Mouse (Mus musculus) gastrocnemius, adult 8-10 months (tissue): ENCODE measurements around the gene Car14. TPM values are rescaled to one million over a fixed set of nuclear protein-coding genes. Genes with fewer than 3 reads are reported as not detected.
"Not testable (repeated sequence)": the region's sequence is repeated elsewhere in the genome, so short reads cannot be mapped to it uniquely, and the experiment has no call there.

Experiments used
- DNase-seq, 2 experiments: peaks; one replicate each; pipeline ENCODE4 v3.0.0; 2022; ENCODE audit warnings: low spot score in 2 of 2
- total RNA-seq, 4 experiments: library from RNA; stranded (reverse); gene quantifications; 2 replicates each; pipeline ENCODE4 v1.2.4; 2022

Car14 gene
- 100 to 1,000 TPM in 1 of 4 experiments, 10 to 100 TPM in 3; 41.8 to 112 (median 61.1) TPM for total RNA-seq

- DNase-seq: peak; percentile 61 to 63
These were observed at the start of gene Car14 for GRCm38 (mm10) chr3:95904568-95904967. Gene Car14 (minus strand): TSS chr3:95904691.

GRCm38 (mm10) chr3:95953522-95953921, 49.0 kb upstream of the Car14 start:
- DNase-seq: no peak

- no peak for DNase-seq
These were observed 48.5 kb upstream of the Car14 start for GRCm38 (mm10) chr3:95953023-95953422.

- DNase-seq: not testable (repeated sequence)
These were observed 47.1 kb upstream of the Car14 start for GRCm38 (mm10) chr3:95951566-95951965.

GRCm38 (mm10) chr3:95950763-95951551, 46.5 kb upstream of the Car14 start:
- peak; percentile 84 to 85 for DNase-seq

GRCm38 (mm10) chr3:95948325-95948724, 43.8 kb upstream of the Car14 start:
- DNase-seq: no peak

GRCm38 (mm10) chr3:95945731-95946240, 41.3 kb upstream of the Car14 start:
- DNase-seq: peak; percentile 13 to 17

DNA sequence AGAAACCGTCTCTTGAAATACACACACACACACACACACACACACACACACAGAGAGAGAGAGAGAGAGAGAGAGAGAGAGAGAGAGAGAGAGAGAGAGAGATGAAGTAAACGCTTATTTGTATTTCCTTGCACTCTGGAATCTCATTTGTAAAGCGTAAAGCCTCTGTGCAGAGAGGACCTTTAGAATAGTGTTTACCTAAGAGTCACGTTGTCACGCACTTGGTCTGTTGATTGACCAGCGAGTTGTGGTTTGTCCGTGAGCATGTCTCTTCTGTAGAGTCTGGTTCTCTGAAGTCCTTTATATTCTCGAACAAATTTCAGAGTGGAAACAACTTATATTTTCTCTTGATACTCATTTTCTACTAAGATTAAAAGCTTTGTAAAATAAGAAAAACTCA, 40.3 kb upstream of the Car14 start:
- no peak for DNase-seq

DNA sequence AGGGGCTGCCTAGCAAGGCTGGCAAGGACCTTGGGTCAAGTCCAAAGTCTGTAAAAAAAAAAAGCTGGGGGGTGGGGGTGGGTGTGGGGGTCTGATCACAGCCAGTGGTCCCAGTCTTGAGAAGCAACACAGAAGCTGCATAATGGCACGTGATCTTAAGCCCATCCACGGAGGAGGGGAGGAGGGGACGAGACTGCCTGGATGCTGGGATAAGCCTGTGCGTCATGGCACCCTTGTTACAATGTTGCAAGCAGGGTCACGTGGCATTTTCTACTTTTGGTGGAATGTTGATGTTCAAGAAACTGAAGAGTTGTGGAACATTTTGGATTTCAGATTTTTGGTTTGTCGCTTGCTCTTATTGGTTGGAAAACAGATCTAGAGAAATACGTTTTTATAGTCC, 38.7 kb upstream of the Car14 start:
- DNase-seq: no peak

GRCm38 (mm10) chr3:95942749-95943148, 38.3 kb upstream of the Car14 start:
- no peak for DNase-seq

DNA sequence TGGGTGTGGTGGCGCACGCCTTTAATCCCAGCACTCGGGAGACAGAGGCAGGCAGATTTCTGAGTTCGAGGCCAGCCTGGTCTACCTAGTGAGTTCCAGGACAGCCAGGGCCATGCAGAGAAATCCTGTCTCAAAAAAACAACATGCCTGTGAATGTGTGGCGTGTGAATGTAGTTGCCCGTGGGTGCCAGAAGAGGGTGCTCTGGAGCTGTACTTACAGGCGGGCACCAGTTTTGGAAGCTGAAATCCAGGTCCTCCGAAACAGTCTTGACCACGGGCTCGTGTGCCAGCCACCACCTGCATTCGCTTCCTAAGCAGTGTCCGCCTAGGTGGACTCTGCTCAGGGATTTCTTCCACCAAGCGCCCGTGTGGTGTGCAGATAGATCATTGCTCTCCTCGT, 34.3 kb upstream of the Car14 start:
- DNase-seq: no peak

DNA sequence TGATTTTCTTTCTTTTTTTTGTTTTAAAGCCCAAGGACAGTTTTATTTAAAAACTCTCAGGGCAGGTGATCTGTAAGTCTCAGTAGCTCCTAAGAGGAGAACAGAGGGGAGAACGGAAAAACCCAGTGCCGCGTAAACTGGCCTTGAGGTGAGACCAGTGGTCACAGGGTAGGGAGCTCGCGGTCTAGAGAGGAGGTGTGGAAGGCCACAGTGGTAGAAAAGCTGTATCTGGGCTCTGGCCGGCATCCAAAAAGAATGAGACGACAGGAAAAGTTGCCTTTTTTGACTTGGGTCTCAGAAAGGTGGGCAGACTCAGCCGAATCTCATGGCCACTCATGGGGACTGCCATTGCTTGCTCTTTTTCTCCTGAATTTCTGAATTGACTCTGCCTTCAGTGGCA, 33.7 kb upstream of the Car14 start:
- no peak for DNase-seq

GRCm38 (mm10) chr3:95934448-95934847, 30.0 kb upstream of the Car14 start:
- no peak for DNase-seq

GRCm38 (mm10) chr3:95933111-95933750, 28.7 kb upstream of the Car14 start:
- DNase-seq: no peak

DNA sequence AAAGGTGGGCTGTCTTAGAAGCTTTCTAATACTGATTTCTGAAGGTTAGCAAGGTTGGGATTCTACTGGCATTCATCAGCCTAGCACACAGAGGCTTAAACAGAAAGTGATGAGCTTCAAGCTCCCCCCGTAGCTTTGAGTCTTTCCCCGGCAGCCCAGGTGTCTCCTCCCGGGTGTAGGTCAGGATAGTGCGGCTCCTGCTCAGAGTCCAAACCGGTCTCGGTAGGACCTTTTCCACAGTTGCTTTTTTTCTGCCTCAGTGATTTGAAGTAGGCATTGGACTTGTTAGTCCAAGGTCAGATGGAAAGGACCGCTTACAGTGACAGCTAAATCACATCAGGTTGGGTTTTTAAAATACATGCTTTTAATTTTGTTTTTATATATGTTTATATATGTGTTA, 28.1 kb upstream of the Car14 start:
- DNase-seq: no peak

GRCm38 (mm10) chr3:95932157-95932556, 27.7 kb upstream of the Car14 start:
- DNase-seq: no peak

DNA sequence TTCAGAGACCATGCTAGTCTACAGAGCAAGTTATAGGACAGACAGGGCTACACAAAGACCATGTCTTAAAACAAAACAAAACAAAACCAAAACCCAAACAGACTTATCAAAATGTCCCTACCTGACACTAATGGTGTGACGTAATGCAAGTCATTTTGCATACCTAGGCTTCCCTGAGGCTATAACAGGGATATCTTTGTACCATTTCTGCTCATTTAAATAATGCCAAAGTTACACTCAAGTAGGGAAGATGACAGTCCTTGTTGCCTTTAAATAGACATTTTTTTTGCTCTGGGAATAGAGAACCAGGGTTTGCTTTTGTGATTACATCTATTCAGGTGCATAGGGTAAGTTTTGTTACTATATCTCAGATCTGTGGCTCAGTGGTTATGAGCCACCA, 27.0 kb upstream of the Car14 start:
- DNase-seq: no peak

GRCm38 (mm10) chr3:95930471-95930789, 25.9 kb upstream of the Car14 start:
- no peak for DNase-seq

GRCm38 (mm10) chr3:95929581-95930470, 25.3 kb upstream of the Car14 start:
- DNase-seq: peak; percentile 11 to 22

DNA sequence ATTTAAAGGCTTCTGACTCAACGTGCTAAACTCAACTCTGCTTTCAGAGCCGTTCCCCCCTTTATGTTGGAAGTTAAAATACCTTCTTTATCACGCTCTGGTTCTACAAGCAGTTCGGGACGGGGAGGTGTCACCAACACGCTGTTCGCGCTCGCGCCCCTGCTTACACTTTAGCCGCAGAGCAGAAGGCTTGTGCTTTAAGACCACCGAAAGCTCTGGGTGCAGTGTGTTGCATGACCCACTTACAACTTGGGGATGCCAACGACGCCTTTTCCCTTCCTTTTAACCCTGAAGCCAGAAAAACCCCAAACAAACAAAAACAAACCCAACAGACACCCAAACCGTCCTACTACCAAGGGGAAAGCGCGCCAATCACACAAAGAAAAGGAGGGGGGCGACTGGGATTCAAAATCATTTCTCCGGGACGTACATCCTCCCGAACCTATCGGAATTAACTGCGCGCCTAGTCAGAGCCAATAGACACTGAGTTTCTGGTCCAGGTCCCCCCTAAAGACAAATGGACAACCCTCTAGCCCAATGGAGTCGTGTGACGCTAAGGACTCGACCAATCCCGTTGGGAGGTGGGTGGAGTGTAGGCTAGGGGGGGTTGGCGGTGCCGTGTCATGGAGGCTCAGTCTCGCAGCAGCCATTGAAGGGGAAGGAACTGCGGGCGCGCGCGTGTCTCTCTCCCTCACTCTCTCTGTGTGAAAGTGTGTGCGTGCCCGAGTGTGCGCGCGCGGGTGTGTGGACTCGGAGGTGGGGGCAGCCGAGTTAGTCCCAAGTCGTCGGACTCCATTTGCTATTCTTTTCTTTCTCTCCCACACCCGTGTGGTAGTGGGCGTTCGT, 24.4 kb upstream of the Car14 start, which contains the start of gene Anp32e:
Gene Anp32e (plus strand): TSS at position 589 of the 846 bp plus-strand sequence.
- DNase-seq: peak; percentile 96

GRCm38 (mm10) chr3:95928261-95928657, 23.8 kb upstream of the Car14 start:
- DNase-seq: no peak
